Mouse (Mus musculus) large intestine, adult 2 months (tissue): ENCODE results near the gene Kank3. TPM values are rescaled to one million over a fixed set of nuclear protein-coding genes. Genes with fewer than 3 reads are reported as not detected.

Experiments used
- DNase-seq: peaks from one replicate; pipeline ENCODE4 v3.0.0-alpha.2; 2012; ENCODE audit warnings: low read depth, low spot score
- WGBS: fragments of 180-500 bp; shearing (Covaris S2); methylation state at CpG from one replicate; pipeline ENCODE4 v1.1.7; 2018; 5-methylcytosine and 5-hydroxymethylcytosine counted together
- polyA plus RNA-seq: library from polyadenylated mRNA; depleted of rRNA; stranded (reverse); fragments of >200 nt; gene quantifications from 2 replicates; pipeline ENCODE4 v1.2.3, GENCODE M21; 2012; rRNA removed

The Kank3 gene
- polyA plus RNA-seq, result 19.7 and 22.0 TPM in 2 replicates

- peak; percentile 95 for DNase-seq
- WGBS, result 2% methylated on average over 36 of the region's 36 CpGs
These were observed at the start of gene Kank3 for GRCm38 (mm10) chr17:33810334-33811141. Gene Kank3 (plus strand): TSS chr17:33810519.

- DNase-seq, result no peak
- 60% methylated on average over 3 of the region's 3 CpGs for WGBS
These were observed 43.9 kb upstream of the Kank3 start for GRCm38 (mm10) chr17:33766389-33766788.

GRCm38 (mm10) chr17:33771617-33772016, 38.7 kb upstream of the Kank3 start:
- no peak for DNase-seq
- WGBS, result 94% methylated on average over 4 of the region's 4 CpGs

- no peak for DNase-seq
- WGBS, result 65% methylated on average over 6 of the region's 6 CpGs
These were observed 36.9 kb upstream of the Kank3 start for GRCm38 (mm10) chr17:33773426-33773825.

- no peak for DNase-seq
- 88% methylated on average over 6 of the region's 6 CpGs for WGBS
These were observed 36.3 kb upstream of the Kank3 start for GRCm38 (mm10) chr17:33773871-33774572.

- 62% methylated on average over 8 of the region's 8 CpGs for WGBS
- DNase-seq, result no peak
These were observed 35.7 kb upstream of the Kank3 start for GRCm38 (mm10) chr17:33774573-33775155.

GRCm38 (mm10) chr17:33775287-33775686, 35.0 kb upstream of the Kank3 start:
- 94% methylated on average over 4 of the region's 4 CpGs for WGBS
- no peak for DNase-seq

- peak; percentile 67 for DNase-seq
- WGBS, result 18% methylated on average over 9 of the region's 9 CpGs
These were observed 30.9 kb upstream of the Kank3 start for GRCm38 (mm10) chr17:33779271-33779966.

- no peak for DNase-seq
- WGBS, result 67% methylated on average over 5 of the region's 5 CpGs
These were observed 30.4 kb upstream of the Kank3 start for GRCm38 (mm10) chr17:33779967-33780295.

GRCm38 (mm10) chr17:33780431-33780830, 29.9 kb upstream of the Kank3 start:
- WGBS, result 70% methylated on average over 5 of the region's 5 CpGs
- no peak for DNase-seq

GRCm38 (mm10) chr17:33781124-33781977, 29.0 kb upstream of the Kank3 start, which contains the start of gene Angptl4:
Gene Angptl4 (minus strand): TSS chr17:33781830.
- DNase-seq, result no peak
- 2% methylated on average over 50 of the region's 50 CpGs for WGBS

GRCm38 (mm10) chr17:33782067-33782466, 28.3 kb upstream of the Kank3 start:
- DNase-seq, result no peak
- WGBS, result 62% methylated on average over 4 of the region's 4 CpGs

GRCm38 (mm10) chr17:33783408-33783807, 26.9 kb upstream of the Kank3 start:
- no peak for DNase-seq

- WGBS, result 74% methylated on average over 2 of the region's 2 CpGs
- no peak for DNase-seq
These were observed 25.4 kb upstream of the Kank3 start for GRCm38 (mm10) chr17:33784939-33785338.

- 87% methylated on average over 18 of the region's 18 CpGs for WGBS
- DNase-seq, result no peak
These were observed 23.9 kb upstream of the Kank3 start for GRCm38 (mm10) chr17:33786375-33786774.

- no peak for DNase-seq
- 22% methylated on average over 4 of the region's 4 CpGs for WGBS
These were observed 21.6 kb upstream of the Kank3 start for GRCm38 (mm10) chr17:33788732-33789131.

GRCm38 (mm10) chr17:33798306-33798705, 12.0 kb upstream of the Kank3 start:
- WGBS, result 39% methylated on average over 3 of the region's 3 CpGs
- DNase-seq, result no peak

GRCm38 (mm10) chr17:33799277-33799676, 11.0 kb upstream of the Kank3 start:
- WGBS, result 25% methylated on average over 1 of the region's 1 CpGs
- no peak for DNase-seq

GRCm38 (mm10) chr17:33802221-33802620, 8.1 kb upstream of the Kank3 start:
- 0% methylated on average over 2 of the region's 2 CpGs for WGBS
- DNase-seq, result no peak
